Comparison of ENCODE assay signal across 8 mouse cellular contexts in the genomic region with DNA sequence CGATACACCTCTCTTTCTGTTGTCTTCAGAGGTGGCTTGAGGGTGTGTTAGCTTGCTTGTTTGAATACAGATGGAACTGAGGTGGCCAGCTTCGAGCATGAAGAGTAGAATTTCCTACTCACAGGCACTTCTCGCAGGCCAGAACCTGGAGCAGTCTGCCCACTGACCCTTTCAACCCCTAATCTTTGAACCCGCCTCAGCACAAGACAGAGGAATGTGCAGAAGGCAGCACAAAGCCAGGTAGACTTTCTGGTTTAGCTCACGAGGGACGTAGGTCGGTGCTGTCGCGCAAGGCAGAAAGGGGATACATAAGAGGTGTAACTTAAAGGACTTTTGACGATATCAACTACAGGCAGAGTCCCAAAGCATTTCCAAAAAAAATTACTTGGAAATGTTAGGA. TPM values are rescaled to one million over a fixed set of nuclear protein-coding genes. Genes with fewer than 3 reads are reported as not detected.
DNase-seq lines count a peak whose midpoint lies in the region; ATAC-seq and TF ChIP-seq lines count a peak whose summit lies in the region.

No protein-coding gene starts in this region.

- H3K4me1 ChIP-seq in hindbrain, embryonic 10.5 days (replicated peaks) = peaks cover 56% of the 10 kb centered on the region
- peaks cover 41% of the 10 kb centered on the region for H3K4me1 ChIP-seq in limb, embryonic 14.5 days (ENCODE audit: control insufficient read depth, insufficient read depth, low read length)
- 0 out of 2 replicates have a peak, but pooled peaks cover 5% of the 10 kb centered on the region for H3K4me1 ChIP-seq in small intestine, adult 2 months (ENCODE audit: control insufficient read depth, insufficient read depth, insufficient read length, low read length)

- peak; percentile 28 for DNase-seq in retina, postnatal 1 day
- no peak for DNase-seq in retina, embryonic 14.5 days (ENCODE audit: low spot score)
- DNase-seq in cerebellum, postnatal 14 days = peak; percentile 25 to 43
- peak; percentile 38 for DNase-seq in hindbrain, embryonic 10.5 days (ENCODE audit: low spot score)
- DNase-seq in limb, embryonic 14.5 days (ENCODE audit: low spot score) = no peak
- DNase-seq in layer of hippocampus, postnatal 36 days = no peak

- no peaks in the 10 kb centered on the region for H3K9me3 ChIP-seq in hindbrain, embryonic 10.5 days
- no peaks in the 10 kb centered on the region for H3K9me3 ChIP-seq in limb, embryonic 14.5 days (ENCODE audit: control insufficient read depth, low read length)

- TF ChIP-seq CTCF in small intestine, adult 2 months (IDR thresholded peaks at IDR 0.05; ENCODE audit: extremely low read depth, insufficient read length, insufficient replicate concordance, low read depth, low read length) = no peak

- peaks cover 44% of the 10 kb centered on the region for H3K27me3 ChIP-seq in hindbrain, embryonic 10.5 days (ENCODE audit: insufficient read depth, poor library complexity, severe bottlenecking)
- no peaks in the 10 kb centered on the region for H3K27me3 ChIP-seq in limb, embryonic 14.5 days (ENCODE audit: control insufficient read depth, insufficient read depth, low read length)
- H3K27me3 ChIP-seq in small intestine, adult 2 months (ENCODE audit: control insufficient read depth, insufficient read depth, low read length) = peaks cover 3% of the 10 kb centered on the region

- TF ChIP-seq POLR2A in limb, embryonic 14.5 days (IDR thresholded peaks at IDR 0.05; ENCODE audit: borderline replicate concordance, extremely low read depth, insufficient read depth, insufficient read length) = no peak
- no peak for TF ChIP-seq POLR2A in small intestine, adult 2 months (IDR thresholded peaks at IDR 0.05; ENCODE audit: low read depth, low read length)

- H3K4me2 ChIP-seq in limb, embryonic 14.5 days (replicated peaks; ENCODE audit: low read depth, low read length, severe bottlenecking) = peak overlapping the region; percentile 84

- WGBS in hindbrain, embryonic 10.5 days = 8% methylated on average over 10 of the region's 10 CpGs
- 2% methylated on average over 10 of the region's 10 CpGs for WGBS in limb, embryonic 14.5 days
- 11% methylated on average over 10 of the region's 10 CpGs for whole genome bisulfite sequencing in small intestine, adult 2 months

- H3K9ac ChIP-seq in limb, embryonic 14.5 days (ENCODE audit: low read depth, low read length, severe bottlenecking) = peak overlapping the region; percentile 84

- peak overlapping the region; percentile 77 for H3K4me3 ChIP-seq in hindbrain, embryonic 10.5 days
- peak overlapping the region; percentile 82 for H3K4me3 ChIP-seq in limb, embryonic 14.5 days (replicated peaks; ENCODE audit: low read length)
- peak overlapping the region; percentile 76 for H3K4me3 ChIP-seq in small intestine, adult 2 months (ENCODE audit: low read depth, low read length)

- peak overlapping the region; percentile 89 for H3K27ac ChIP-seq in hindbrain, embryonic 10.5 days
- no peak overlapping the region for H3K27ac ChIP-seq in limb, embryonic 14.5 days (replicated peaks; ENCODE audit: low read depth, low read length)
- H3K27ac ChIP-seq in small intestine, adult 2 months (ENCODE audit: insufficient read depth, low read depth, low read length) = no peak overlapping the region

- no peaks in the 10 kb centered on the region for H3K36me3 ChIP-seq in hindbrain, embryonic 10.5 days
- no peaks in the 10 kb centered on the region for H3K36me3 ChIP-seq in limb, embryonic 14.5 days (ENCODE audit: control insufficient read depth, insufficient read depth, low read length)
- H3K36me3 ChIP-seq in small intestine, adult 2 months (ENCODE audit: control insufficient read depth, insufficient read depth, low read length) = no peaks in the 10 kb centered on the region

- ATAC-seq in limb, embryonic 14.5 days (ENCODE audit: low FRiP score, low read depth) = no peak
- ATAC-seq in megakaryocyte progenitor cell, adult 5-6 weeks (replicated peaks; ENCODE audit: poor library complexity) = no peak

RNA-seq across cellular contexts. Expression of a gene that starts 0.9 kb away (rescaled TPM):
- polyA plus RNA-seq in hindbrain, embryonic 10.5 days (2016; fragmentation: Nextera tagmentation; extraction: Ambion mirVana) = 16.0 and 18.8 TPM in 2 replicates
- polyA plus RNA-seq in limb, embryonic 14.5 days (2012; rRNA removed) = 23.3 and 25.1 TPM in 2 replicates
- 28.2 and 29.3 TPM in 2 replicates for polyA plus RNA-seq in limb, embryonic 14.5 days (2014; fragmentation: Nextera tagmentation; extraction: Ambion mirVana)
- polyA plus RNA-seq in small intestine, adult 2 months (2012; rRNA removed) = 3.4 and 4.0 TPM in 2 replicates
- 1 to 10 TPM; 7.8 to 8.9 TPM for total RNA-seq in layer of hippocampus, postnatal 36 days (2021)
- total RNA-seq in megakaryocyte progenitor cell, adult 5-6 weeks (2015) = 6.0 and 6.6 TPM in 2 replicates
- total RNA-seq in megakaryocyte progenitor cell, adult 5-6 weeks (2017) = 12.2 and 16.8 TPM in 2 replicates

RNA-seq across cellular contexts. Expression of a gene that starts 32.4 kb away (rescaled TPM):
- polyA plus RNA-seq in hindbrain, embryonic 10.5 days (2016; fragmentation: Nextera tagmentation; extraction: Ambion mirVana) = 19.5 and 21.9 TPM in 2 replicates
- 16.2 and 17.2 TPM in 2 replicates for polyA plus RNA-seq in limb, embryonic 14.5 days (2012; rRNA removed)
- 20.4 and 22.0 TPM in 2 replicates for polyA plus RNA-seq in limb, embryonic 14.5 days (2014; fragmentation: Nextera tagmentation; extraction: Ambion mirVana)
- polyA plus RNA-seq in small intestine, adult 2 months (2012; rRNA removed) = 1.8 and 4.3 TPM in 2 replicates
- 10 to 100 TPM; 19.3 to 19.9 TPM for total RNA-seq in layer of hippocampus, postnatal 36 days (2021)
- total RNA-seq in megakaryocyte progenitor cell, adult 5-6 weeks (2015) = 19.4 and 22.6 TPM in 2 replicates
- total RNA-seq in megakaryocyte progenitor cell, adult 5-6 weeks (2017) = 23.2 and 31.2 TPM in 2 replicates

Comparison
In these comparisons a context has a peak if more than half of its experiments do, and no peak if none do; other contexts are left out.
1. DNase-seq: peak in retina, postnatal 1 day (single experiment), cerebellum, postnatal 14 days (2 of 2) and hindbrain, embryonic 10.5 days (single experiment); none in retina, embryonic 14.5 days (single experiment), limb, embryonic 14.5 days (single experiment) and layer of hippocampus, postnatal 36 days (0 of 2).
2. Peak in every context shown above with its lines, with median percentiles within 50 percentile points of each other: H3K4me3 ChIP-seq.